Mouse (Mus musculus) hindbrain, embryonic 10.5 days (tissue): ENCODE measurements at regions not wholly inside any gene's neighbourhood (a gene's known extent, or its start where the extent isn't known, plus 50 kb on each side); places are given as distances from the start of the nearest gene placed in this dataset.
A peak's percentile ranks its signal among the peaks of the same experiment; 100 is the strongest.

Source experiments
- DNase-seq: peaks from one replicate; pipeline ENCODE4 v3.0.0-alpha.2; 2017; ENCODE audit warnings: low spot score
- H3K27ac ChIP-seq: fragments of 300-500 bp; sonication (generic); 2 replicates; pipeline ENCODE4 v1.5.1; 2016; ENCODE audit warnings: mild to moderate bottlenecking, moderate library complexity
- H3K27me3 ChIP-seq: fragments of 300-500 bp; sonication (generic); 2 replicates; pipeline ENCODE4 v1.6.1; 2016; ENCODE audit warnings: mild to moderate bottlenecking; ENCODE audit not compliant: poor library complexity, insufficient read depth, severe bottlenecking
- H3K36me3 ChIP-seq: fragments of 300-500 bp; sonication (generic); 2 replicates; pipeline ENCODE4 v1.6.1; 2016; ENCODE audit warnings: mild to moderate bottlenecking, moderate library complexity
- H3K4me1 ChIP-seq: fragments of 300-500 bp; sonication (generic); replicated peaks from 2 replicates; pipeline ENCODE4 v1.6.1; 2016; ENCODE audit warnings: mild to moderate bottlenecking
- H3K4me3 ChIP-seq: fragments of 300-500 bp; sonication (generic); 2 replicates; pipeline ENCODE4 v1.5.1; 2016; ENCODE audit warnings: mild to moderate bottlenecking, moderate library complexity
- H3K9me3 ChIP-seq: fragments of 300-500 bp; sonication (generic); 2 replicates; pipeline ENCODE4 v1.6.1; 2016; ENCODE audit warnings: mild to moderate bottlenecking, moderate library complexity
- WGBS: fragments of 180-500 bp; shearing (Covaris S2); methylation state at CpG from one replicate; pipeline ENCODE4 v1.1.7; 2016; 5-methylcytosine and 5-hydroxymethylcytosine counted together

DNA sequence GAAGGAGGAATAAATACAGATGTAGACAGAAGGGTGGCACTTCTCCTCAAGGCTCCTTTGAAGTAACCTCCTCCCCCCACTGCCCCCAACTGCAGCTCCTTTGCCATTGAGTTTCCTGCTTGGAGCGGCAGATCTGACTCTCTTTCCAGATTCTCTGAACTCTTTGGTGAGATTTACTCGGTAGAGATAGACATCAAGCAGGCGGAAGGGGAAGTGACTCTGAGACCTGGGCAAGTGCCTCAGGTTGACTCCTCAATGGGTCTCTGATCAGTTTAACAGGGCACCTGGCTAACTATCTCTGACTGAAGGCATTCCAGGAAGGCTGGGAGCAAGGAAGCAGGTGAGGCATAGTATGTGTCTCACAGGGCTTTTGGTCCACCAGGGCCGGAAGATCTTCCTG lies 73.6 kb upstream of the Pmepa1 start:
- WGBS, result 90% methylated on average over 4 of the region's 4 CpGs
- Histone ChIP-seq H3K9me3 (no peaks in the 10 kb centered on the region), H3K4me3 (no peak overlapping the region), H3K27ac (no peak overlapping the region), H3K4me1 (peaks cover 35% of the 10 kb centered on the region), H3K27me3 (peaks cover 13% of the 10 kb centered on the region; the same call in 1 of the 2 replicates), H3K36me3 (no peaks in the 10 kb centered on the region)
- no peak for DNase-seq

- peaks cover 35% of the 10 kb centered on the region for H3K4me1 ChIP-seq
- DNase-seq, result no peak
- H3K27me3 ChIP-seq, result peaks cover 13% of the 10 kb centered on the region; the same call in 1 of the 2 replicates
- no peak overlapping the region for H3K4me3 ChIP-seq
- no peak overlapping the region for H3K27ac ChIP-seq
- no peaks in the 10 kb centered on the region for H3K36me3 ChIP-seq
- H3K9me3 ChIP-seq, result no peaks in the 10 kb centered on the region
- 85% methylated on average over 3 of the region's 3 CpGs for WGBS
These were observed 74.1 kb upstream of the Pmepa1 start for GRCm38 (mm10) chr2:173350405-173350804.

- Histone ChIP-seq H3K4me3 (no peak overlapping the region), H3K4me1 (peaks cover 35% of the 10 kb centered on the region), H3K27ac (no peak overlapping the region), H3K36me3 (no peaks in the 10 kb centered on the region), H3K9me3 (no peaks in the 10 kb centered on the region), H3K27me3 (peaks cover 13% of the 10 kb centered on the region; the same call in 1 of the 2 replicates)
- WGBS, result 64% methylated on average over 3 of the region's 3 CpGs
- DNase-seq, result no peak
These were observed 74.5 kb upstream of the Pmepa1 start for GRCm38 (mm10) chr2:173350831-173351230.

DNA sequence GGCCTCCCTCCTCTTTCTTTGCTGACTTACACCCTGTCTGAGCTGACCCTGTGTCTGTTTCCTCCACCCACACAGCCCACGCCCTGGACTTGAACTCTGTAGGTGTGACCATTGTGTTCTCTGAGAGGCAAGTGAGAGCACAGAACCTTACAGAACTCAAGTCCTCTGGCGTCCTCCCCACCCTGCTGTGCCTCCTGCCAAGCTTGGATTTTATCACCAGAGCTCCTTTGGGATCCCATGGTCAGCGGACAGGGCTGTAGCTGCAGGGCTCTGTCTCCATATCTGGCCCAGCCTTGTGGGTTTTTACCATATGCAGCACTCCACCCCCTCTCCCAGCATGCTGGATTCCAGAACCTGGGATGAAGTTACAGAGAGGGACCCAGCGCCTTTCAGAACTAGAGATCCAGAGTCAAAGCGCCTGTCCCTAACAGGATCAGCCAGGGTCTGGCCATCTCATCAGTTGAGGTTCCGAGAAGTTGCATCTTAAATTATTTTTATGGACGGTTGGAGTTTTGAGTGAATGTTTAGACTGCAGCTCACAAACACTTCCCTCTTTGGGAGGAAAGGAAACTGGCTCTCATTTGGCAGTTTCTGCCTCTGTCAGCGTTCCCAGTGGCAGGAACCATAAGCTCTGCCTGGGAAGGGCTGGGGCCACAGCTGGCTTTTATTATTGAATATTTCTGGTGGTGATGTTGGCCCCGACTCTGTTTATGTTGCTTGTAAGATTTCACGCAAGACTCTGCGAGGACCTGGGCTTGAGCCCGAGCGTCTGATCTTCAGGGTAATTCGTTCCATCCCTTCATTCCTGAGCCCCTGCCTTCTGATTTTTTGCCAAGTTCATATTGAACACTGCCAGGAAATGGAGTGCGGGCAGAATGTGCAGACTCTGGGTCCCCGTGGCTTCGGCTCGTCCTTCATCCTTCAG lies 75.8 kb upstream of the Pmepa1 start:
- H3K4me3 ChIP-seq, result no peak overlapping the region
- peaks cover 13% of the 10 kb centered on the region; the same call in 1 of the 2 replicates for H3K27me3 ChIP-seq
- 62% methylated on average over 18 of the region's 18 CpGs for WGBS
- peak overlapping the region; percentile 72 for H3K27ac ChIP-seq
- H3K36me3 ChIP-seq, result no peaks in the 10 kb centered on the region
- peak; percentile 54 for DNase-seq
- no peaks in the 10 kb centered on the region for H3K9me3 ChIP-seq
- H3K4me1 ChIP-seq, result peaks cover 35% of the 10 kb centered on the region

DNA sequence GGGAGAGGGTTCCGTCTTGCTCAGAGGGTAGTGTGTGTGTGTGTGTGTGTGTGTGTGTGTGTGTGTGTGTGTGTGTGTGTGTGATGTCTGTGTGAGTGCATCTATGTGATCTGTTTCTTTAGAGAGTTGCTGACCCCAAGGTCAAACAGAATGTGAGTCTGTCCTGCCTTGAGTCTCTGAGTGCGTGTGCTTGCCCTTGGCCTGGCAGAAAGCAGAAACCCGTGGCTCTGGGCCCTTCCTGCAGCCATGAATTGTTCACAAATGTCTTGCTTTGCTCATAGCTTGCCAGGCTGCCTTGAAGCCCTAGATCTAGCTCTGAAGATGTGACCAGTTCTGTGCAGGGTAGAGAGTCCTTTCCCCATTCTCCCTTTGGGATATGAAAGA lies 76.4 kb upstream of the Pmepa1 start:
- no peaks in the 10 kb centered on the region for H3K36me3 ChIP-seq
- no peak overlapping the region for H3K4me3 ChIP-seq
- H3K4me1 ChIP-seq, result peaks cover 34% of the 10 kb centered on the region
- H3K27ac ChIP-seq, result peak overlapping the region; percentile 72
- 51% methylated on average over 3 of the region's 3 CpGs for WGBS
- peaks cover 10% of the 10 kb centered on the region; the same call in 1 of the 2 replicates for H3K27me3 ChIP-seq
- DNase-seq, result no peak
- no peaks in the 10 kb centered on the region for H3K9me3 ChIP-seq

DNA sequence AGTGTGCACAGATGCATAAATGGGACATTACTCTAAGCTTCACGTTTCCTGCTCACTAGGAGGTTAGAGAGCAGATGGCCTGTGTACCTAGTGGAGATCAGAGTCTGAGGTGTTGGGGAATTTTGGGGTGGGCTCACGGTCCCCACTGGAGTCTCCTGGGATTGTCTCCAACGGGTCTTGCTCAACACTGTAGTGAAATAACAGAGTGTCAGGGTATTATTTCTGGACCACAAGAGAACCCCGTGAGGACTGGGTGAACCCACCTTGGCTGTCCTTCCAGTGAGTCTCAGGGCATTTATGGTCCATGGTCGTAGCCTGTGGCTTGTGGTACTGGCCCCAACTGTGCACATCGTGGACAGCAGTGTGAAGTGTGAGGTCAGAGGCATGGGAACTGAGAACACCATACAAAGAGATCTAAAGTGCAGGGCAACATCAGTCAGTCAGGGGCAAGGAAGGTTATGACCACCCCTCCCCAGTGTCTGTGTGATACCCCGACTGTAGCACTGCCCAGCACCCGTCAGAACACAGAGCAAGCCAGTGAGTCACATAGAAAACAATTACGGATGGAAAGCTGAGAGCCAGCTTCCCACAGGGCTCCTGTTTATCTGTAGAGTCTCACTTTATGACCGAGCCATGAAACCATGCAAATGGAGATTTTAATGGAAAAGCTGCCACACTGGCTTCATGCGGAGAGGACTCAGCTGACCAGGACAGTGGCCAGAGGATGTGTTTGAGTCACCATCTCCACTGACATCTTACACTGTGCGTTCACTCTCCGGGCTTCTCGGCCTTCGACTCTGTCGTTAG lies 77.3 kb upstream of the Pmepa1 start:
- H3K27ac ChIP-seq, result peak overlapping the region; percentile 59; the same call in 1 of the 2 replicates
- DNase-seq, result no peak
- H3K4me1 ChIP-seq, result peaks cover 36% of the 10 kb centered on the region
- no peaks in the 10 kb centered on the region for H3K9me3 ChIP-seq
- WGBS, result 75% methylated on average over 16 of the region's 16 CpGs
- peaks cover 6% of the 10 kb centered on the region; the same call in 1 of the 2 replicates for H3K27me3 ChIP-seq
- no peaks in the 10 kb centered on the region for H3K36me3 ChIP-seq
- H3K4me3 ChIP-seq, result no peak overlapping the region

- WGBS, result 70% methylated on average over 5 of the region's 5 CpGs
- no peaks in the 10 kb centered on the region for H3K36me3 ChIP-seq
- H3K4me3 ChIP-seq, result no peak overlapping the region
These were observed 80.5 kb upstream of the Pmepa1 start for GRCm38 (mm10) chr2:173356786-173357185.

DNA sequence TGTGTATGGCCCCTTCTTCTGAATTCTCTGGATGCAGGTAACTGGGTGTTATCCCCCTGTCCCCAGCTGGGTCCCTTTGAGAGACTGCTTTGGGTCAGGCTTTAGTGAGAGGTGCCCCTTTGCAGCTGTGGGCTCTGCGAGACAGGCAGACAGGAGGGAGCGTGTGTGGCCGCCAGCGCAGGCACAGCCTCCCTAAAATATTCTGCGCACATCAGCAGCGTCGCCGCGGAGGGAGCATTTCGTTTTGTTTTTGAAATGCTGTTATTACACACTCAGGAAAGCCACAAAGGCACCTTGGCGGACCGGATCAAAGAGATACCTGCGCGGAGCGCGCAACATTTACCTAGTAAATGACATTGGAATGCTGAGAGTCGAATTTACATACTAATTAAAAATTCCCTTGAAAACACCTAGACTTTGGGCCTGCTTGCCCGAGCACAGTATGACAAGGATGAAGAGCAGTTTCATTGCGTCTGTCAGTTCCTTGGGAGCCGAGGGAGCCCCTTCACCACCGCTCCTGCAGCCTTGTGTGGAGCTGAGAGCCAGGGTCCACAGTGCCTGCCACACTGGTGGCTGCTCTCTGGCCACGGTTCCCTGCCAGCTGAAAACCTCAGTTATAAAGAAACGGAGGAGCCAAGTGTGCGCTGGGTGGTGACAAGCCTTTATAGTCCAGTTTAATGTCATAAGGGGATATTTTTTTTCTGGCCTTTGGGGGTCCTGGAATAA lies 89.3 kb upstream of the Pmepa1 start:
- Histone ChIP-seq H3K4me3 (peak overlapping the region; percentile 30), H3K36me3 (no peaks in the 10 kb centered on the region), H3K27ac (no peak overlapping the region), H3K27me3 (peaks cover 28% of the 10 kb centered on the region), H3K9me3 (no peaks in the 10 kb centered on the region), H3K4me1 (peaks cover 15% of the 10 kb centered on the region)
- WGBS, result 16% methylated on average over 24 of the region's 24 CpGs
- no peak for DNase-seq

More at GRCm38 (mm10) chr2:173356786-173357185, 80.5 kb upstream of the Pmepa1 start:
- Histone ChIP-seq H3K27ac (no peak overlapping the region), H3K4me1 (peaks cover 26% of the 10 kb centered on the region), H3K27me3 (no peaks in the 10 kb centered on the region), H3K9me3 (no peaks in the 10 kb centered on the region)
- no peak for DNase-seq

DNA sequence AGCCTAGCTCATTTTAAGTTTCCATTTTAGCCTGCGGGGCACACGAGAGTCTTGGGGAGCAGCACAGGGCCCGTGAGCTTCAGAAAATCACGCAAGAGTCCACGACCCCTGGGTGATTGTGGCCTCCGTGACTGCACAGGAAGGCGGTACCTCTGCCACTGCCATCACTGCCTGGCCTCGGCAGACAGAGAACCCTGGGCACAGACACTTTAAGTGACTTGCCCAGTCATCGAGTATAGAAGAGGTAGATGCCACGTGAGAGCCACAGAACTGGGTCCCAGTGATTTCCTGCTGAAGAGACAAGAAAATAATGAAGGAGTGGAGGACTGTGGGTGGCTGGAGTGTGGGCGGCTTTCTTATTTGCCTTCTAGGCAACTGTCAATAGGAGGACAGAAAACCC lies 90.4 kb upstream of the Pmepa1 start:
- peaks cover 28% of the 10 kb centered on the region for H3K27me3 ChIP-seq
- H3K27ac ChIP-seq, result no peak overlapping the region
- 72% methylated on average over 11 of the region's 11 CpGs for WGBS
- H3K36me3 ChIP-seq, result no peaks in the 10 kb centered on the region
- no peak overlapping the region for H3K4me3 ChIP-seq
- peaks cover 17% of the 10 kb centered on the region for H3K4me1 ChIP-seq
- no peaks in the 10 kb centered on the region for H3K9me3 ChIP-seq
- DNase-seq, result no peak

- DNase-seq, result no peak
- WGBS, result 64% methylated on average over 7 of the region's 7 CpGs
- peaks cover 28% of the 10 kb centered on the region for H3K27me3 ChIP-seq
- no peak overlapping the region for H3K27ac ChIP-seq
- H3K9me3 ChIP-seq, result 0 out of 2 replicates have a peak, but pooled peaks cover 2% of the 10 kb centered on the region
- peaks cover 17% of the 10 kb centered on the region for H3K4me1 ChIP-seq
- no peak overlapping the region for H3K4me3 ChIP-seq
- no peaks in the 10 kb centered on the region for H3K36me3 ChIP-seq
These were observed 92.6 kb upstream of the Pmepa1 start for GRCm38 (mm10) chr2:173368899-173369298.

- H3K27me3 ChIP-seq, result no peaks in the 10 kb centered on the region
- H3K36me3 ChIP-seq, result no peaks in the 10 kb centered on the region
- no peak for DNase-seq
- no peak overlapping the region for H3K27ac ChIP-seq
- peaks cover 9% of the 10 kb centered on the region for H3K4me1 ChIP-seq
- no peak overlapping the region for H3K4me3 ChIP-seq
- 0 out of 2 replicates have a peak, but pooled peaks cover 2% of the 10 kb centered on the region for H3K9me3 ChIP-seq
- WGBS, result 80% methylated on average over 6 of the region's 6 CpGs
These were observed 100.6 kb upstream of the Pmepa1 start for GRCm38 (mm10) chr2:173376926-173377325.

- Histone ChIP-seq H3K4me3 (no peak overlapping the region), H3K27me3 (no peaks in the 10 kb centered on the region), H3K27ac (no peak overlapping the region; the same call in 1 of the 2 replicates), H3K9me3 (no peaks in the 10 kb centered on the region), H3K4me1 (peaks cover 17% of the 10 kb centered on the region), H3K36me3 (no peaks in the 10 kb centered on the region)
- no peak for DNase-seq
- 79% methylated on average over 10 of the region's 12 CpGs for WGBS
These were observed 101.3 kb upstream of the Pmepa1 start for GRCm38 (mm10) chr2:173377497-173378257.
